Mouse (Mus musculus): ENCODE measurements around the gene Tmem120a. TPM values are rescaled to one million over a fixed set of nuclear protein-coding genes. Genes with fewer than 3 reads are reported as not detected.

Tmem120a gene
- polyA plus RNA-seq, 2 experiments, result 5.7 to 16.0 TPM

DNA sequence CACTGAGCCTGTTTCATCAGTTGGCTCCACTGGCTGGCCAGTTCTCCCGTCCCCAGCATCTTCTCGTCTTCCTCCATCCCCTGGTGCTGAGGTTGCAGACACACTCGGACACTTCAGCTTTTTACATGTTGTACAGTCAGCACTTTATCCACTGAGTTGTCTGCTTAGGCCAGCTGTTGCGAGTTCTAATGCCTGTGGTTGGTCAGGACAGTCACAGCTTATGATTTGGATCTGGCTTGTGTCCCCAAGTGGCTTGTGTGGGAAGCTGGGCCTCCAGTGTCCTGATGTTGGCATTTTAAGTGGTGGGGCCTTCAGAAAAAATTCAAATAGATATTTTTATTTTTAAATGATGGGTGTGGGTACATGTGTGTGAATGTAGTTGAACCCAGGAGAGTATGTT is 38.9 kb downstream of the Tmem120a start:
- no peak overlapping the region for H3K4me3 ChIP-seq (ENCODE audit: insufficient read depth in 1 of 2, low read depth in 2 of 2, low read length in 2 of 2)
- no peak overlapping the region for H3K9ac ChIP-seq (replicated peaks)
- H3K27me3 ChIP-seq (ENCODE audit: control insufficient read depth, insufficient read depth, low read length), result no peaks in the 10 kb centered on the region
- 70% methylated on average over 4 of the region's 4 CpGs for WGBS (ENCODE audit: insufficient replicate concordance)
- peaks cover 0 to 12% of the 10 kb centered on the region in 2 experiments; a peak in 2 of 4 replicates for H3K4me1 ChIP-seq (replicated peaks; ENCODE audit: control insufficient read depth in 2 of 2, insufficient read depth in 2 of 2, low read length in 1 of 2)
- no peak for ATAC-seq (ENCODE audit: insufficient read depth)
- no peak overlapping the region for H3K27ac ChIP-seq
- H3K36me3 ChIP-seq (replicated peaks; ENCODE audit: control insufficient read depth, insufficient read depth, low read depth), result no peaks in the 10 kb centered on the region
- H3K9me3 ChIP-seq (ENCODE audit: control insufficient read depth, low read length), result no peaks in the 10 kb centered on the region
- DNase-seq (ENCODE audit: low read depth in 3 of 3, low spot score in 3 of 3), result no peak
- no peak overlapping the region for H3K4me2 ChIP-seq (ENCODE audit: low read depth)
- TF ChIP-seq CTCF (IDR thresholded peaks at IDR 0.05; ENCODE audit: low read depth), result no peak
- TF ChIP-seq EP300 (IDR thresholded peaks at IDR 0.05; ENCODE audit: low read depth), result no peak

DNA sequence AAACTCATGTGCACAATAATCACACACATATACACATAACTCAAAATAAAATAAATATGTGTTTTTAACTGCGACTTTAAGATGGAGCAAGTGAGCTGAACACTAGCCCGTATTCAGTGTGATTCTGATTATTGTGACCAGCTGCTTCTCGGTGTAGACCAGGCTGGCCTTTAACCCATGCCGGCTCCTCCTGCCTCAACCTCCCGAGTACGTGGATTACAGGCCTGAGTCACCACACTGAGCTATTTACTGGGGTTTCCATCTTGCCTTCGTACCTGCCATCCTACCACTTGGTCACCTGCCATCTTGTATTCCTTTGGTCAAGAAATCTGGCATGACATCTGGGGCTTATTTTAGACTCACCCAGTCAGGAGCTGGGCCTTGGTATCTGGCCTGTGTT is 40.8 kb downstream of the Tmem120a start:
- no peaks in the 10 kb centered on the region for H3K36me3 ChIP-seq (replicated peaks; ENCODE audit: control insufficient read depth, insufficient read depth, low read depth)
- no peak overlapping the region for H3K9ac ChIP-seq (replicated peaks)
- WGBS (ENCODE audit: insufficient replicate concordance), result 74% methylated on average over 7 of the region's 7 CpGs
- H3K9me3 ChIP-seq (ENCODE audit: control insufficient read depth, low read length), result no peaks in the 10 kb centered on the region
- H3K27me3 ChIP-seq (ENCODE audit: control insufficient read depth, insufficient read depth, low read length), result no peaks in the 10 kb centered on the region
- peaks cover 0 to 12% of the 10 kb centered on the region in 2 experiments; a peak in 2 of 4 replicates for H3K4me1 ChIP-seq (replicated peaks; ENCODE audit: control insufficient read depth in 2 of 2, insufficient read depth in 2 of 2, low read length in 1 of 2)
- no peak overlapping the region for H3K27ac ChIP-seq
- ATAC-seq (ENCODE audit: insufficient read depth) (no peak), DNase-seq (ENCODE audit: low read depth in 3 of 3, low spot score in 3 of 3) (no peak)
- no peak overlapping the region for H3K4me2 ChIP-seq (ENCODE audit: low read depth)
- TF ChIP-seq CTCF (IDR thresholded peaks at IDR 0.05; ENCODE audit: low read depth) (no peak), EP300 (IDR thresholded peaks at IDR 0.05; ENCODE audit: low read depth) (no peak)
- H3K4me3 ChIP-seq (ENCODE audit: insufficient read depth in 1 of 2, low read depth in 2 of 2, low read length in 2 of 2), result no peak overlapping the region

DNA sequence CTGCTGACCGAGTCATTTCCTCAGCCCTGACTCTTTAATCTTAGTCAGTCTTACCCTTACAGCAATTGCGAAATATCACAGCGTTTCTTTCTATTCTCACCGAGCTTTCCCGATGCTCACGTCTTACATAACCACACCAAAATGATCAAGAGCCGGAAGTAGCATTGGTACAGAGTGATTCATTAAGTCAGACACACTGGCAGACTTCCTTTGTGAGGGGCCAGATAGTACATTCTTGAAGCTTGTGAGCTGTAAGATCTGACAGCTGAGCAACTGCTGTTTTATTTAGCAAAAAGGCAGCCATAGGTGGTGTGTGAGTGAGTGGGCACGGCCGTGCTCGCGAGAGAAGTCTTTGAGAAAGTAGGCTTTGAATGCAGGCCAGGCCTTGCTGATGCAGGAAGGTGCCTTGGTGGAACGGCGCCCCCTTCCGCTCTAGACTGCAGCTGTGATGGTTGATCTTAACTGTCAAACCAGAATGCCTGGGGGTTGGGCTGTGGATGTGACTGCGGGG is 41.5 kb downstream of the Tmem120a start:
- DNase-seq (ENCODE audit: low read depth in 3 of 3, low spot score in 3 of 3) (peak in 1 of 3 experiments; percentile 54), ATAC-seq (ENCODE audit: insufficient read depth) (peak; percentile 39; the same call in 1 of the 2 replicates)
- Histone ChIP-seq H3K27me3 (ENCODE audit: control insufficient read depth, insufficient read depth, low read length) (no peaks in the 10 kb centered on the region), H3K4me2 (ENCODE audit: low read depth) (peak overlapping the region; percentile 13; the same call in 1 of the 2 replicates), H3K4me3 (ENCODE audit: insufficient read depth in 1 of 2, low read depth in 2 of 2, low read length in 2 of 2) (no peak overlapping the region), H3K9me3 (ENCODE audit: control insufficient read depth, low read length) (no peaks in the 10 kb centered on the region), H3K36me3 (replicated peaks; ENCODE audit: control insufficient read depth, insufficient read depth, low read depth) (no peaks in the 10 kb centered on the region), H3K4me1 (replicated peaks; ENCODE audit: control insufficient read depth in 2 of 2, insufficient read depth in 2 of 2, low read length in 1 of 2) (peaks cover 0 to 9% of the 10 kb centered on the region in 2 experiments; a peak in 2 of 4 replicates), H3K27ac (no peak overlapping the region), H3K9ac (replicated peaks) (no peak overlapping the region)
- 12% methylated on average over 15 of the region's 15 CpGs for WGBS (ENCODE audit: insufficient replicate concordance)
- TF ChIP-seq EP300 (IDR thresholded peaks at IDR 0.05; ENCODE audit: low read depth), result no peak
- TF ChIP-seq CTCF (IDR thresholded peaks at IDR 0.05; ENCODE audit: low read depth), result peak; percentile 68

DNA sequence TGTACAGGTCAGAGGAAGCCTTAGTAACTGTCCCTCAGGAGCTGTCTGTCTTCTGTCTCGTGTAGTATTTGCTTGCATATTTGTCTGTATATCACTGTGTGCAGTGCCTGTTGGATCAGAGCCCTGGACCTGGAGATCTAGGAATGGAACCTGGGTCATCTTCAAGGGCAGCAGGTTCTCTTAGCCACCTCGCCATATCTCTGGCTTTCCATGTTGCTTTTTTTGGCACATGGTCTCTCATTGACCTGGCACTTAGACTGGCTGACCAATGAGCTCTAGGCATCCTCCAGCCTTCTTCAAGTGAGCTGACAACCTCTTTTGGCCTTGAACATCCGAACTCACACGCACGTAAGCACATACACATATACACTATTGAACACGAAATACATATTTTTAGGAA is 42.1 kb downstream of the Tmem120a start:
- no peaks in the 10 kb centered on the region for H3K27me3 ChIP-seq (ENCODE audit: control insufficient read depth, insufficient read depth, low read length)
- H3K4me3 ChIP-seq (ENCODE audit: insufficient read depth in 1 of 2, low read depth in 2 of 2, low read length in 2 of 2), result no peak overlapping the region
- ATAC-seq (ENCODE audit: insufficient read depth) (no peak), DNase-seq (ENCODE audit: low read depth in 3 of 3, low spot score in 3 of 3) (no peak)
- no peaks in the 10 kb centered on the region for H3K36me3 ChIP-seq (replicated peaks; ENCODE audit: control insufficient read depth, insufficient read depth, low read depth)
- peaks cover 0 to 8% of the 10 kb centered on the region in 2 experiments; a peak in 2 of 4 replicates for H3K4me1 ChIP-seq (replicated peaks; ENCODE audit: control insufficient read depth in 2 of 2, insufficient read depth in 2 of 2, low read length in 1 of 2)
- H3K4me2 ChIP-seq (ENCODE audit: low read depth), result no peak overlapping the region
- no peak overlapping the region for H3K27ac ChIP-seq
- TF ChIP-seq EP300 (IDR thresholded peaks at IDR 0.05; ENCODE audit: low read depth) (no peak), CTCF (IDR thresholded peaks at IDR 0.05; ENCODE audit: low read depth) (no peak)
- 52% methylated on average over 6 of the region's 6 CpGs for WGBS (ENCODE audit: insufficient replicate concordance)
- H3K9me3 ChIP-seq (ENCODE audit: control insufficient read depth, low read length), result no peaks in the 10 kb centered on the region
- H3K9ac ChIP-seq (replicated peaks), result no peak overlapping the region

DNA sequence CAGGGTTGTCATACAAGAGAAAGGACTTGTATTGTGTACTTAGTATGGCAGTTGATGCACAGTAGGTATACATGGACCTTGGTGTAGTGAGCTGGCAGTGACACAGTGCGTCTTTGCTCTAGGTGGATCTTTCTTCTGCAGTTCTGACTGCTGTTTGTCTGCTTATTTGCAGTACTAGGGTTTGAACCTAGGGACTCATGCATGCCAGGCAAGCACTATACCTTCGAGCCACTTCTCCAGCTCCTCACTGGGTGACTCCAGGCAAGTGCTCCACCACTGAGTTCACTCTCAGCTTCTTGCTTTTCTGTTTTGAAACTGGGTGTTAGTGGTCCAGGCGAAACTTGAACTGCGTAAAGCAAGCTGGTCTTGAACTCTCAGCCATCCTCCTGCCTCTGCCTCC is 42.6 kb downstream of the Tmem120a start:
- H3K4me1 ChIP-seq (replicated peaks; ENCODE audit: control insufficient read depth in 2 of 2, insufficient read depth in 2 of 2, low read length in 1 of 2), result peaks cover 0 to 8% of the 10 kb centered on the region in 2 experiments; a peak in 2 of 4 replicates
- H3K9ac ChIP-seq (replicated peaks), result no peak overlapping the region
- no peaks in the 10 kb centered on the region for H3K36me3 ChIP-seq (replicated peaks; ENCODE audit: control insufficient read depth, insufficient read depth, low read depth)
- no peak for TF ChIP-seq CTCF (IDR thresholded peaks at IDR 0.05; ENCODE audit: low read depth)
- no peak for TF ChIP-seq EP300 (IDR thresholded peaks at IDR 0.05; ENCODE audit: low read depth)
- no peak for DNase-seq (ENCODE audit: low read depth in 3 of 3, low spot score in 3 of 3)
- no peaks in the 10 kb centered on the region for H3K27me3 ChIP-seq (ENCODE audit: control insufficient read depth, insufficient read depth, low read length)
- H3K9me3 ChIP-seq (ENCODE audit: control insufficient read depth, low read length), result no peaks in the 10 kb centered on the region
- no peak overlapping the region for H3K4me3 ChIP-seq (ENCODE audit: insufficient read depth in 1 of 2, low read depth in 2 of 2, low read length in 2 of 2)
- ATAC-seq (ENCODE audit: insufficient read depth), result no peak
- H3K27ac ChIP-seq, result no peak overlapping the region
- no peak overlapping the region for H3K4me2 ChIP-seq (ENCODE audit: low read depth)
- 75% methylated on average over 4 of the region's 4 CpGs for WGBS (ENCODE audit: insufficient replicate concordance)

All from liver, embryonic 14.5 days (tissue).